10 mouse cellular contexts compared by ENCODE assay signal in genomic region chr14:60435515-60435914, GRCm38 (mm10).
DNase-seq lines count a peak whose midpoint lies in the region; ATAC-seq and TF ChIP-seq lines count a peak whose summit lies in the region.
"Had no signal": no experiment of that assay in that cellular context is flagged by ENCODE, and none has a peak within 500 bp of the region (broad histone marks: within the 10 kb centered on the region; RNA-seq: fewer than 3 reads in every experiment).

No protein-coding gene starts in this region.

- H3K4me1 ChIP-seq in hindbrain, postnatal 0 days (ENCODE audit: insufficient read depth, low read length): no peaks in the 10 kb centered on the region
- H3K4me1 ChIP-seq in hindbrain, embryonic 16.5 days (ENCODE audit: control insufficient read depth, insufficient read depth, low read depth, low read length): no peaks in the 10 kb centered on the region
- no peaks in the 10 kb centered on the region; the same call in 1 of the 2 replicates for H3K4me1 ChIP-seq in intestine, embryonic 15.5 days (replicated peaks)
- H3K4me1 ChIP-seq: heart, embryonic 12.5 days had no signal

- ATAC-seq in hindbrain, postnatal 0 days: no peak
- no peak for ATAC-seq in hindbrain, embryonic 16.5 days
- no peak for ATAC-seq in intestine, embryonic 15.5 days

- H3K9me3 ChIP-seq in hindbrain, postnatal 0 days (ENCODE audit: low read length): no peaks in the 10 kb centered on the region
- no peaks in the 10 kb centered on the region for H3K9me3 ChIP-seq in hindbrain, embryonic 16.5 days (ENCODE audit: control insufficient read depth, low read length)
- H3K9me3 ChIP-seq in intestine, embryonic 15.5 days: no peaks in the 10 kb centered on the region
- H3K9me3 ChIP-seq: heart, embryonic 12.5 days; midbrain, embryonic 12.5 days had no signal

- H3K9ac ChIP-seq in hindbrain, postnatal 0 days (replicated peaks; ENCODE audit: low read length): no peak overlapping the region
- no peak overlapping the region for H3K9ac ChIP-seq in hindbrain, embryonic 16.5 days (ENCODE audit: low read depth, low read length)
- H3K9ac ChIP-seq in intestine, embryonic 15.5 days: no peak overlapping the region
- H3K9ac ChIP-seq: heart, embryonic 12.5 days; midbrain, embryonic 12.5 days had no signal

- no peaks in the 10 kb centered on the region for H3K27me3 ChIP-seq in hindbrain, postnatal 0 days (ENCODE audit: insufficient read depth, low read length)
- H3K27me3 ChIP-seq in hindbrain, embryonic 16.5 days (replicated peaks; ENCODE audit: control insufficient read depth, insufficient read depth, low read length): no peaks in the 10 kb centered on the region
- H3K27me3 ChIP-seq in intestine, embryonic 15.5 days (replicated peaks): no peaks in the 10 kb centered on the region
- H3K27me3 ChIP-seq: heart, embryonic 12.5 days had no signal

- H3K4me3 ChIP-seq in hindbrain, postnatal 0 days (ENCODE audit: low read length): no peak overlapping the region
- H3K4me3 ChIP-seq in hindbrain, embryonic 16.5 days (ENCODE audit: low read length): no peak overlapping the region
- no peak overlapping the region for H3K4me3 ChIP-seq in intestine, embryonic 15.5 days (replicated peaks)
- H3K4me3 ChIP-seq: heart, embryonic 12.5 days; midbrain, embryonic 12.5 days had no signal

- H3K27ac ChIP-seq in hindbrain, postnatal 0 days: no peak overlapping the region
- H3K27ac ChIP-seq in hindbrain, embryonic 16.5 days (ENCODE audit: low read depth, low read length): no peak overlapping the region
- H3K27ac ChIP-seq in intestine, embryonic 15.5 days: no peak overlapping the region
- H3K27ac ChIP-seq: midbrain, embryonic 12.5 days had no signal

- TF ChIP-seq CTCF in hindbrain, postnatal 0 days (IDR thresholded peaks at IDR 0.05; ENCODE audit: low read depth): peak; percentile 63

- peak; percentile 53 for DNase-seq in hindbrain, postnatal 0 days (ENCODE audit: low spot score)
- DNase-seq in right cerebral cortex, adult 18-20 months: peak; percentile 34
- no peak for DNase-seq in right cerebral cortex, postnatal 25 days
- peak; percentile 48 for DNase-seq in cerebellum, adult 8-10 months
- peak; percentile 48 for DNase-seq in retina, postnatal 1 day
- no peak for DNase-seq in layer of hippocampus, postnatal 14 days (ENCODE audit: low spot score in 2 of 2)

- no peak overlapping the region for H3K4me2 ChIP-seq in hindbrain, postnatal 0 days (ENCODE audit: low read depth, low read length)
- no peak overlapping the region for H3K4me2 ChIP-seq in hindbrain, embryonic 16.5 days (ENCODE audit: low read length)
- H3K4me2 ChIP-seq in intestine, embryonic 15.5 days (replicated peaks): no peak overlapping the region
- H3K4me2 ChIP-seq: heart, embryonic 12.5 days; midbrain, embryonic 12.5 days had no signal

- WGBS in hindbrain, postnatal 0 days: 78% methylated on average over 4 of the region's 4 CpGs
- 80% methylated on average over 4 of the region's 4 CpGs for WGBS in hindbrain, embryonic 16.5 days
- WGBS in intestine, embryonic 15.5 days: 73% methylated on average over 4 of the region's 4 CpGs

- H3K36me3 ChIP-seq in hindbrain, postnatal 0 days (ENCODE audit: insufficient read depth, low read length): no peaks in the 10 kb centered on the region
- no peaks in the 10 kb centered on the region for H3K36me3 ChIP-seq in hindbrain, embryonic 16.5 days (ENCODE audit: control insufficient read depth, insufficient read depth, low read length)
- no peaks in the 10 kb centered on the region for H3K36me3 ChIP-seq in intestine, embryonic 15.5 days
- H3K36me3 ChIP-seq: heart, embryonic 12.5 days; midbrain, embryonic 12.5 days had no signal

Comparison
In these comparisons a context has a peak if more than half of its experiments do, and no peak if none do; other contexts are left out.
1. DNase-seq: peak in hindbrain, postnatal 0 days (single experiment), right cerebral cortex, adult 18-20 months (single experiment), cerebellum, adult 8-10 months (single experiment) and retina, postnatal 1 day (single experiment); none in right cerebral cortex, postnatal 25 days (single experiment) and layer of hippocampus, postnatal 14 days (0 of 2).